Mouse (Mus musculus) myocyte (in vitro differentiated cells): Measurements from ENCODE around the gene Kif17. TPM values are rescaled to one million over a fixed set of nuclear protein-coding genes. Genes with fewer than 3 reads are reported as not detected.
A peak's percentile ranks its signal among the peaks of the same experiment; 100 is the strongest.

ENCODE experiments used
- H3K27me3 ChIP-seq: one replicate; pipeline ENCODE4 v1.6.1; 2011; ENCODE audit not compliant: control insufficient read depth, insufficient read depth, insufficient read length
- H3K36me3 ChIP-seq: one replicate; pipeline ENCODE4 v1.6.1; 2011; ENCODE audit not compliant: control insufficient read depth, insufficient read depth
- H3K4me2 ChIP-seq: one replicate; pipeline ENCODE4 v1.6.1; 2011; ENCODE audit warnings: low read depth, control low read depth
- H3K4me3 ChIP-seq: one replicate; pipeline ENCODE4 v1.5.1; 2011; ENCODE audit warnings: mild to moderate bottlenecking, control low read depth, moderate library complexity
- H3K79me2 ChIP-seq: one replicate; pipeline ENCODE4 v1.6.1; 2011; ENCODE audit not compliant: control insufficient read depth, insufficient read depth
- H3ac ChIP-seq: one replicate; pipeline ENCODE4 v1.6.1; 2011; ENCODE audit not compliant: control insufficient read depth, insufficient read length
- CEBPB ChIP-seq: IDR thresholded peaks from 2 replicates; pipeline ENCODE4 v1.6.1; 2011; ENCODE audit warnings: mild to moderate bottlenecking, moderate library complexity; ENCODE audit not compliant: poor library complexity, insufficient read depth, severe bottlenecking
- E2F4 ChIP-seq: IDR thresholded peaks from one replicate; pipeline ENCODE4 v1.6.1; 2011; ENCODE audit warnings: mild to moderate bottlenecking, control low read depth, moderate library complexity; ENCODE audit not compliant: insufficient read depth
- MAX ChIP-seq: IDR thresholded peaks from one replicate; pipeline ENCODE4 v1.6.1; 2011; ENCODE audit warnings: low read depth, mild to moderate bottlenecking, control low read depth
- MYOD1 ChIP-seq, 3 experiments: IDR thresholded peaks; one replicate each; pipeline ENCODE4 v1.6.1; 2011; ENCODE audit warnings: control low read depth in 2 of 3, low read depth in 2 of 3, mild to moderate bottlenecking in 2 of 3, moderate library complexity in 1 of 3; ENCODE audit not compliant: insufficient read length in 2 of 3, control insufficient read depth in 1 of 3
- MYOG ChIP-seq, 3 experiments: IDR thresholded peaks; one replicate each; pipeline ENCODE4 v1.6.1; 2011; ENCODE audit warnings: control low read depth in 2 of 3, low read depth in 2 of 3, mild to moderate bottlenecking in 2 of 3; ENCODE audit not compliant: insufficient read length in 2 of 3, control insufficient read depth in 1 of 3, insufficient read depth in 1 of 3
- POLR2A ChIP-seq: IDR thresholded peaks from one replicate; pipeline ENCODE4 v1.6.1; 2011; ENCODE audit warnings: low read depth, mild to moderate bottlenecking, control low read depth, moderate library complexity; ENCODE audit not compliant: insufficient read length
- POLR2AphosphoS2 ChIP-seq: IDR thresholded peaks from one replicate; pipeline ENCODE4 v1.6.1; 2011; ENCODE audit warnings: low read depth, control low read depth; ENCODE audit not compliant: insufficient read length
- REST ChIP-seq: IDR thresholded peaks from one replicate; pipeline ENCODE4 v1.6.1; 2011; ENCODE audit warnings: mild to moderate bottlenecking, control low read depth, moderate library complexity; ENCODE audit not compliant: insufficient read depth, insufficient read length
- SRF ChIP-seq: IDR thresholded peaks from one replicate; pipeline ENCODE4 v1.6.1; 2011; ENCODE audit warnings: low read depth; ENCODE audit not compliant: control insufficient read depth, insufficient read length
- TCF12 ChIP-seq: IDR thresholded peaks from one replicate; pipeline ENCODE4 v1.6.1; 2011; ENCODE audit warnings: mild to moderate bottlenecking, control low read depth; ENCODE audit not compliant: poor library complexity, insufficient read depth, severe bottlenecking
- TCF3 ChIP-seq: IDR thresholded peaks from one replicate; pipeline ENCODE4 v1.6.1; 2011; ENCODE audit warnings: low read depth, control low read depth; ENCODE audit not compliant: insufficient read length
- USF1 ChIP-seq: IDR thresholded peaks from one replicate; pipeline ENCODE4 v1.6.1; 2011; ENCODE audit warnings: low read depth, mild to moderate bottlenecking, control low read depth, moderate library complexity
- polyA plus RNA-seq: library from polyadenylated mRNA; unstranded; fragments of >200 nt; fragmentation: generic; extraction: Trizol; gene quantifications from one replicate; pipeline ENCODE4 v1.2.1, GENCODE M21; 2012; ENCODE audit warnings: missing spikeins

The Kif17 gene
- polyA plus RNA-seq, 1 experiment, result 0.20 TPM

DNA sequence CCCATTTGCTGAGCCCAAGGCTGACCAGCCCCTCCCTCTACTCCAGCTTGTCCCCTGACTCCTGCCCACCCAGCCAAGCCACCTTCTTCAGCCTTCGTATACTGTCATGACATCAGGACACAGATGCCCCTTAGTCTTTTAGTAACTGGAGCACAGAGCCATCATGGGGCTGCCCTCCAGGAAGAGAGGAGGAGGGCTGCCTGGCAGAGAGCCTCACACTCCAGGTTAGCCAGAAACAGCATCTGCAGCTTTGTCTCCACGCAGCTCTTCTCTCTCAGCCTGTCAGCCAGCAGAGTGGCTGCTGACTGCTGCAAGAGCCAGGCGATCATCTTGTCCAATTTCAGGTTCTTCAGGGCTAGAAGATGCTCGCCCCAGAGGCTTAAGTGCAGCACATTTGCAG lies 63.6 kb downstream of the Kif17 start:
- no peaks in the 10 kb centered on the region for H3K36me3 ChIP-seq
- no peaks in the 10 kb centered on the region for H3K27me3 ChIP-seq
- no peak overlapping the region for H3K4me2 ChIP-seq
- no peak overlapping the region for H3K4me3 ChIP-seq
- TF ChIP-seq POLR2A (peak; percentile 14), MYOG (IDR thresholded peaks at IDR 0.05; ENCODE audit: control insufficient read depth in 1 of 3, insufficient read depth in 1 of 3, insufficient read length in 2 of 3, low read depth in 2 of 3) (no peak)
- no peak overlapping the region for H3ac ChIP-seq
- H3K79me2 ChIP-seq, result no peaks in the 10 kb centered on the region

GRCm38 (mm10) chr4:138315781-138316180 lies 65.5 kb downstream of the Kif17 start:
- TF ChIP-seq POLR2AphosphoS2 (no peak), POLR2A (no peak), MYOD1 (IDR thresholded peaks at IDR 0.05; ENCODE audit: control insufficient read depth in 1 of 3, insufficient read length in 2 of 3, low read depth in 2 of 3) (no peak), E2F4 (no peak), SRF (no peak), TCF12 (no peak), MAX (no peak)
- H3K36me3 ChIP-seq, result no peaks in the 10 kb centered on the region

GRCm38 (mm10) chr4:138316369-138316768 lies 66.1 kb downstream of the Kif17 start:
- TF ChIP-seq E2F4 (no peak), SRF (no peak)
- Histone ChIP-seq H3K79me2 (no peaks in the 10 kb centered on the region), H3K36me3 (no peaks in the 10 kb centered on the region), H3ac (no peak overlapping the region), H3K4me2 (no peak overlapping the region), H3K27me3 (no peaks in the 10 kb centered on the region), H3K4me3 (no peak overlapping the region)

More at GRCm38 (mm10) chr4:138315781-138316180, 65.5 kb downstream of the Kif17 start:
- Histone ChIP-seq H3K79me2 (no peaks in the 10 kb centered on the region), H3K4me2 (no peak overlapping the region), H3ac (no peak overlapping the region), H3K4me3 (no peak overlapping the region), H3K27me3 (no peaks in the 10 kb centered on the region)

DNA sequence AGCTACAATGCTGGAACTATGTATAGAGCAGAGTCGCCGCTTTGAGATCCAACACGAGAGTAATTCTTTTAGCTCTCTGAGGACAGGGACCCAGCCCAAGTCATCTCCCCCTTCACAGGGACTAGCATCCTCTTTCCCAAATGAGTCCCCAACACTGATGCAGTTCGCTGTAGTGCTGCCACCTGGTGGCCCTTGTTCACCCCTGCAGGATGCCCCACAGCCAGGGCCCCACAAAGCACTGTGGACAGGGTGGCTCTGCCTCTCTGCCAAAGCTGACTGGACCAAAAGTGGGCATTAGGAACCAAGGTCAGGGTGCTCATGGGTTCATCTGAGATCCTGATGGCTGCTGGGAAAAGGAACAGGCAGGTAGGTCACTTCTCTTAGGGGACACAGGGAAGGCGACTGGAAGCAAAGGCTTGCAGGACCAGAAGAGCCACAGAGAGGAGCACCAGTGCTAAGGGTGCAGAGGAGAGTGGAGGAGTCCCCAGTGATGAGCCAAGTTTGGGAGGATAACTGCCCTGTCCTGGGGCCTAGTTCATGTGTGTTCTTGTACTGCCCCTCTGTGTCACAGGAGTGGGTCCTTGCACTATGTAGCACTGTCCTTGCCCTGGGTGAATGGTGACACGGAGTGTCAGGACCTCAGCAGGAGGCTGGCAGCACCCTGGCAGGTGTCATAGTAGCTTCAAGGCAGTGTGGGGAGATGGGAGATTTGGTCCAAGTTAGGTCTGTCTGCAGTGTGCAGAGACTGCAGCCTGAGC lies 68.5 kb downstream of the Kif17 start:
- Histone ChIP-seq H3ac (no peak overlapping the region), H3K36me3 (no peaks in the 10 kb centered on the region), H3K4me3 (no peak overlapping the region), H3K79me2 (no peaks in the 10 kb centered on the region), H3K4me2 (no peak overlapping the region), H3K27me3 (no peaks in the 10 kb centered on the region)
- TF ChIP-seq USF1 (no peak), POLR2A (no peak), MAX (no peak), CEBPB (no peak), REST (no peak), MYOG (IDR thresholded peaks at IDR 0.05; ENCODE audit: control insufficient read depth in 1 of 3, insufficient read depth in 1 of 3, insufficient read length in 2 of 3, low read depth in 2 of 3) (no peak), MYOD1 (IDR thresholded peaks at IDR 0.05; ENCODE audit: control insufficient read depth in 1 of 3, insufficient read length in 2 of 3, low read depth in 2 of 3) (no peak), POLR2AphosphoS2 (no peak), TCF3 (no peak), TCF12 (no peak), SRF (no peak), E2F4 (no peak)

DNA sequence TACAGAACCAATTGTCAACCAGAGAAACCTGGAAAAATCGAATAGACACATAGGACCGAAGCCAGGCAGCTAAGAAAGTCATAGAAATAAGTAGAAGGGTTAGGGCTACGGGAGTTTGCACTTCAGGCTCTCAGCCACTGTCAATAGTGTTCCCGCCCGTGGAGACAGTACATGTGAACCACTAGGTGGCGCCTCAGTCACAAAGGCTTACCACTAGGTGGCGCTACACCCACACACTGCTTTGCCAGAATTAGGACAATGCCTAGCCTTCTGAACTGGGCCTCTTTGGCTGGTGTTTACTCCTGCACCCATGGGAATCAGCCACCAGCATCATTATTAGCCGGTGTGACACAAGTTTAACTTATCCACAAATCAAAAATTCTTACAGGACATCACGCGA lies 69.3 kb downstream of the Kif17 start:
- H3K36me3 ChIP-seq, result no peaks in the 10 kb centered on the region
- no peak overlapping the region for H3ac ChIP-seq
- no peak overlapping the region for H3K4me2 ChIP-seq
- TF ChIP-seq MYOG (IDR thresholded peaks at IDR 0.05; ENCODE audit: control insufficient read depth in 1 of 3, insufficient read depth in 1 of 3, insufficient read length in 2 of 3, low read depth in 2 of 3) (no peak), SRF (no peak), POLR2AphosphoS2 (no peak), TCF12 (no peak), POLR2A (no peak), MAX (no peak), E2F4 (no peak), CEBPB (no peak)
- H3K4me3 ChIP-seq, result no peak overlapping the region
- H3K79me2 ChIP-seq, result no peaks in the 10 kb centered on the region
- no peaks in the 10 kb centered on the region for H3K27me3 ChIP-seq
